Mouse (Mus musculus): Measurements from ENCODE around the gene Armc8.
A peak's percentile ranks its signal among the peaks of the same experiment; 100 is the strongest.

Gene Armc8

GRCm38 (mm10) chr9:99568347-99569070 is at the start of gene Armc8:
Armc8 (minus strand) TSS chr9:99568899.
- no peak for DNase-seq (ENCODE audit: extremely low read depth, low read depth, low spot score)

GRCm38 (mm10) chr9:99612202-99612601 is 43.5 kb upstream of the Armc8 start, which contains the start of gene A4gnt:
A4gnt (plus strand) TSS chr9:99612502.
- no peak for DNase-seq (ENCODE audit: extremely low read depth, low read depth, low spot score)

- no peak for DNase-seq (ENCODE audit: extremely low read depth, low read depth, low spot score)
Measured at GRCm38 (mm10) chr9:99603566-99603965, 34.9 kb upstream of the Armc8 start.

DNA sequence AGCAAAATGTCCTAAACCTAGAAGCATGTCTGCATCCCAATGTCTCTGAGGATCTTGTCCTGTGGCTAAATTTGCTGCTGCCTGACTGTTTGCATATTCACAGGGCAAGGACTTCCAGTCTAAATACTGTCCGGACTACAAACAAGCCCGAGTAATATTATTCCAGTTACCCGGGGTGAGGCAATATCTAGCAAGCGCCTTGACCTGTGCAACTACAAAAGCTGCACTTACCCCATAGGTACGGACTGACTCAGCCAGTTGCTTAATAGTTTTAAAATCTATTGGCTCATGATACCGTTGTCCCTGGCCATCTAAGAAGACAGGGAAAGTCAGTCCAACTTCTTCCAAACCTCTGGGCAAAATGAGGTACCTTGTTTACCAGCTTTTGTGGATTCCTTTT is 30.4 kb upstream of the Armc8 start:
- DNase-seq (ENCODE audit: extremely low read depth, low read depth, low spot score) = peak; percentile 80

DNA sequence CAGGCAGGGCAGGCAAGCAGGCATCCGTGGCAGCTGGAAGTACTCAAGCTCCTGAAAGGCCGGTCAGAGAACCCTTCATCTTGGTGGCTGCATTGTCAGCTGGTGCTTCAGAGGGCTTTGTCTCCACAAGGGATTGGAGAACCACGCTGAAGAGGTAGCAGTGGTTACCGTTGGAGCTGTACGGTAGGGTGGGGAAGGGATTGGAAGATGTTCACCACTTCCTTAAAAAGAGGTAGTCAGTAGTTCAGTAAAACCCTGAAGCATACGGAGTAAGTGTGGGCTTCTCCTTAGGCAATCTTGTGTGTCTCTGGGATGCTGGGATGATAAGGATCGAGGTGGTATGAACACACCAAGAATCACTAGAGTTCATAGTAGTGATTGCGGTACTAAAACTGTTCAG is 22.4 kb upstream of the Armc8 start:
- DNase-seq (ENCODE audit: extremely low read depth, low read depth, low spot score) = no peak

DNA sequence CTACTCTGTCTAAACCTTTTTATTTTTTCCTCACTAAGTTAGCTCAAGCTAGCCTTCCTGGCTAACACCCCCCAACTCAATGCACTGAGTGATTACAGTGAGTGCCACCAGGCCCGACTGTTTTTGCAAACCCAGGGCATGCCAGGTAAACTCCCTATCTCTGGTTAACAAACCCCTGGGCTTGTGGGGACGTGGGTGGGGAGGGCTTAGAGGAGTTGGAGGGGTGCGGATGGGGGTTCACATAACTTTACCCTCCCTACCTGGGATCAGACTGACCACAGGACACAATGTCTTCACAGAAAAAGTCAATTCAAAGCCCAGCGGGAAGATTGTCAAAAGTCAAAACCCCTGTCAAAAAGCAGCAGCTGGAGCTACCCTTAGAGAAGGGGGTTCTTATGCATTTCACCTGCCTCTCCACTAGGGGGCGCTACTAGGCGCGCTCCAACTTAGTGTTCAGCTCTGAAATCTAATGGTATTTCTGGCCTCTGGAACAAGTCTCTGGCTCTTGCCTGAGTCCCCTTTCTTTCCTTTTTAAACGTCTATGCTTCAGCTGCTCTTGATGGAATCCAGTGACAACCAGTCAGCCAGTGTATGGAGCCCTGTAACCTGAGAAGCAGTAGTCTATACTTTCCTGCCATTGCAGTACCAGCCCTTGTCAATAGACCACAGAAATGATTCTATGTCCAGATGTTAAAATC is 19.0 kb upstream of the Armc8 start:
- no peak for DNase-seq (ENCODE audit: extremely low read depth, low read depth, low spot score)

GRCm38 (mm10) chr9:99580655-99581054 is 12.0 kb upstream of the Armc8 start:
- no peak for DNase-seq (ENCODE audit: extremely low read depth, low read depth, low spot score)

- no peak for DNase-seq (ENCODE audit: extremely low read depth, low read depth, low spot score)
Measured at GRCm38 (mm10) chr9:99575677-99576480, 7.2 kb upstream of the Armc8 start, which contains the start of gene Dbr1. Dbr1 (plus strand) TSS chr9:99575799.

- DNase-seq (ENCODE audit: extremely low read depth, low read depth, low spot score) = no peak
Measured at GRCm38 (mm10) chr9:99569071-99569397, 335 bp upstream of the Armc8 start.

- no peak for DNase-seq (ENCODE audit: extremely low read depth, low read depth, low spot score)
Measured at GRCm38 (mm10) chr9:99568023-99568346, 714 bp downstream of the Armc8 start.

- DNase-seq (ENCODE audit: extremely low read depth, low read depth, low spot score) = peak; percentile 51
Measured at GRCm38 (mm10) chr9:99563714-99564113, 5.0 kb downstream of the Armc8 start.

DNA sequence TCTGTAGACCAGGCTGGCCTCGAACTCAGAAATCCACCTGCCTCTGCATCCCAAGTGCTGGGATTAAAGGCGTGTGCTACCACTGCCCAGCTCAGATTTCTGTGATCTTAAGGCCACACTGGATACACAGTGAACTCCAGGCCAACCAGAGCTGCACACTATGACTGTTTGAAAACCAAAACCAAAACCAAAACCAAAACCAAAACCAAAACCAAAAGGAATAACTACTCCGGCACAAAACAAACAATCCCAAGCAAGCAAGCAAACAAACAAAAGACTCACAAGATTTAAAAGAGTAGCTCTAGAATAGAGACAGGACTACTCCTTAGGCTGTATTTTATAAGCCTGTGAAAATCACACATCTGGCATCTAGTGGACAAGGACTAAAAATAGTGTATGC is 8.3 kb downstream of the Armc8 start:
- no peak for DNase-seq (ENCODE audit: extremely low read depth, low read depth, low spot score)

DNA sequence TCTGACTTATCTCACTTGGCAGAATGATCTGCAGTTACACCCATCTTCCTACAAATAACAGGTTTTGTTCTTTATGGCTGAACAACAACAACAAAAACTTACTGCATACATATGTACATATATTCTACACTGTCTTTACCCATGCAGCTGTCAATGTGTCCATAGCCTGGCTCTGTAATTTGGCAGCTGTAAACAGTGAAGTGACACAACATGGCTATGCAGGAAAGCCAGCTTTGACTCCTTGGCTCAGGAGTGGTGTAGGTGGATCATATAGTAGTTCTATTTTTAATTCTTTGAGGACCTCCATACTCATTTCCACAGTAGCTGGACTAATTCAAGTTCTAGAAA is 9.2 kb downstream of the Armc8 start:
- no peak for DNase-seq (ENCODE audit: extremely low read depth, low read depth, low spot score)

GRCm38 (mm10) chr9:99558824-99559556 is 9.7 kb downstream of the Armc8 start:
- DNase-seq (ENCODE audit: extremely low read depth, low read depth, low spot score) = no peak

DNA sequence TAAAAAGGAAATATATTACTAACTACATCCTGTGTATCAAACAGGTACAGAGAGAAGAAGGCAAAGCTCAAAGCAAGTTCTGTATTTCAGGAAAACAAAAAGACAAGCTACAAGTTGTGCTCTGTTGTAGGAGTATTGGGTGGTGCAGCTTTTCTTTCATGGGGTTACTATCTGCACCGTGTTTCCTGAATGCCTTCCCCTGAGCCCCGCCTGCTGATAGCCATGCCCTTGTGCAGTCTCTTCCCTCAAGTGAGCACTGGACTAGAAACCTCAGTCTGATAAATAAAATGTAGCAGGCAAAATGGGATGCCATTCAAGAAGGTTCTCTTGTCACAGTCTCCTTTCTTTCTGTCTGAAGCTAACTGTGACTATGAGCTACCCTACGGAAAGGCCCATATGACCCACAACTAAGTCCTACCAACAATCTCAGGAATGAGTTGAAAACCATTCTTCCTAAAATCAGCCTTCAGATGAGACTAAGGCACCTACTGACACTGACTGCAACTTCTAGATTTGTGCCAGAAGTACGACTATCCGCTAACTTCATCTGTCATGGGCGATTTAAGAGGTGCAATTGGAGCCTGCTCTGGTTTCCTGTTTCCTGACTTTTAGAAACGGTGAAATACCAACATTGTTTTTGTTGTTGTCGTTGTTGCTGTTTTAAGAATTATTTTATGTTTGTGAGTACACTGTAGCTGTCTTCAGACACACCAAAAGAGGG is 11.0 kb downstream of the Armc8 start:
- DNase-seq (ENCODE audit: extremely low read depth, low read depth, low spot score) = no peak

GRCm38 (mm10) chr9:99555253-99555652 is 13.4 kb downstream of the Armc8 start:
- DNase-seq (ENCODE audit: extremely low read depth, low read depth, low spot score) = no peak

DNA sequence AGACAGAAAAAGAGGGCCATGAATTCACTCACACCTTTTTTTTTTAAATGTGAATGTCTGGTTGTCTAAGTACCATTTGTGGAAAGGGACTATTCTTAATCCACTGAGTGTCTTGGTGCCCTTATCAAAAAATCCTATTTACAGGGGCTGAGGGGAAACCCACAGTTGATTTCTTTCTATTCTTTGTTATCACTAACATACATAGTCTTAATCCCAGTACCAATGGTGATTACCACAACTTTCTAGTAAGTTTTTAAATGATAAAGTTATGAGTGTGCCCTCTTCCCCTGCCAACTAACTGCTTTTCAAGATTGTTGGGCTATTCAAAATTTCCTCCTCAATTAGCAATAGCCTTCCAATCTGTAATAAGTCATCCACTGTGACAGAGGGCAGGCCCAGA is 14.6 kb downstream of the Armc8 start:
- DNase-seq (ENCODE audit: extremely low read depth, low read depth, low spot score) = no peak

- DNase-seq (ENCODE audit: extremely low read depth, low read depth, low spot score) = no peak
Measured at GRCm38 (mm10) chr9:99553049-99553448, 15.7 kb downstream of the Armc8 start.

DNA sequence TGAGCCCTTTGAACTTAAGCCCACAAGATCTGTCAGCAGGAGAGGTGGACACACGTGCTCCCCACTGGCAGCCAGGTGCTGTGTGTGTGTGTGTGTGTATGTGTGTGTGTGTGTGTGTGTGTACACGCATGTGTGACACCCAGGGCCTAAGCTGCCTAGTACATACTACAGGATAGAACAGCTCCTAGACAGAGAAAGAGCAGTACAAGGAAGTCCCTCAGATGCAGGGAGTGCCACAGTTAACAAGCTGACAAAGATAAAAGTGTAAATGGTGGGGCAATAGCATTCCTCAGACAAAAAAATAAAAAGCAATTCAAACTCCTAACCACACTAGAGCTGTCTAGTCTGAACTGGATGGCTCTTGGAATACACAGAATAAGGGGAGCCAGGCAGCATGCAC is 16.6 kb downstream of the Armc8 start:
- no peak for DNase-seq (ENCODE audit: extremely low read depth, low read depth, low spot score)

DNA sequence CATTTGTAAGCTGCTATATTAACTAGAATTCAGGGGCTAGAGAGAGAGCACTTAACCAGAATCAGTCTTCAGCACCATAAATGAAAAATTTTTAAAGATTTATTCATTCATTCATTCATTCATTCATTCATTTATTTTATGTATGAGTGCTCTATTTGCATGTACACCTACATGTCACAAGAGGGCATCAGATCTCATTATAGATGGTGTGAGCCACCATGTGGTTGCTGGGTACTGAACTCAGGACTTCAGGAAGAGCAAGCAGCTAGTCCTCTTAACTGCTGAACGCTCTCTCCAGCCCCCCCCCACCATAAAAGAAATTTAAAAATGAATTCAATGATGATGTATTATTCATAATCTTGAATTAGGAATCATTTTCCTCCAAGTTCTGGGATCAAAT is 22.4 kb downstream of the Armc8 start:
- no peak for DNase-seq (ENCODE audit: extremely low read depth, low read depth, low spot score)

DNA sequence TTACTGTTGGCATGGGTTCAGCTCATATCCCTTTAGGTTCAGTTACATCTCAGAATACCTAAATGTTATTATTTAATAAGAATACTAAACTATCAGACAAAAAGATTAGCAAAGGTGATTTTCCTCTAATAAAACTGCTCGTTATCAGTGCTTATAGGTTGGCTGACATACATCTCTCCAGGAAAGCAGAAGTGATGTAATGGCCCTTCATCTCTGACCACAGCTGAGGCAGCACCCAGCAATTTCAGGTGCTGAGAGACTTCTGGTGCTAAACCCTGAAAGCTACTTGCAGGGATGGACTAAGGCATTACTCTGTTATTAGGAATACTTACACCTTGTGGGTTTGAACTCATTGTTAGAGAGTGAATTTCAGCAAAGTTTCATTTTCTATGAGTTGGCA is 36.8 kb downstream of the Armc8 start:
- DNase-seq (ENCODE audit: extremely low read depth, low read depth, low spot score) = no peak

Measured in fat pad, adult 2 months (tissue).